Mouse (Mus musculus) heart, adult 2 months (tissue): ENCODE measurements around the gene Dennd2c. TPM values are rescaled to one million over a fixed set of nuclear protein-coding genes. Genes with fewer than 3 reads are reported as not detected.
"Not testable (repeated sequence)": the region's sequence is repeated elsewhere in the genome, so short reads cannot be mapped to it uniquely, and the experiment has no call there.

ENCODE experiments used
- DNase-seq, 2 experiments: peaks; one replicate each; pipeline ENCODE4 v3.0.0; 2021
- H3K27ac ChIP-seq: fragments of 200-600 bp; 2 replicates; pipeline ENCODE4 v1.8.1; 2022
- H3K27me3 ChIP-seq: fragments of 200-500 bp; 2 replicates; pipeline ENCODE4 v1.6.1; 2012; ENCODE audit warnings: mild to moderate bottlenecking, low read length, inconsistent platforms, mixed read lengths; ENCODE audit not compliant: control insufficient read depth, insufficient read depth
- H3K36me3 ChIP-seq: fragments of 200-500 bp; 2 replicates; pipeline ENCODE4 v1.6.1; 2012; ENCODE audit warnings: low read length, inconsistent platforms; ENCODE audit not compliant: control insufficient read depth, insufficient read depth
- H3K4me1 ChIP-seq: fragments of 200-500 bp; 2 replicates; pipeline ENCODE4 v1.6.1; 2011; ENCODE audit warnings: low read length; ENCODE audit not compliant: control insufficient read depth, insufficient read depth
- H3K4me3 ChIP-seq: fragments of 200-600 bp; 2 replicates; pipeline ENCODE4 v1.8.1; 2022
- H3K79me2 ChIP-seq: fragments of 200-500 bp; replicated peaks from 2 replicates; pipeline ENCODE4 v1.6.1; 2012; ENCODE audit warnings: mild to moderate bottlenecking, inconsistent platforms, low read length, moderate library complexity, mixed read lengths; ENCODE audit not compliant: control insufficient read depth, insufficient read depth
- H3K9ac ChIP-seq: fragments of 200-500 bp; 2 replicates; pipeline ENCODE4 v1.6.1; 2012; ENCODE audit warnings: low read depth, mild to moderate bottlenecking, control low read depth, inconsistent platforms, low read length, mixed read lengths
- CTCF ChIP-seq: fragments of 200-600 bp; IDR thresholded peaks from 2 replicates; pipeline ENCODE4 v1.8.1; 2022; ENCODE audit warnings: antibody characterized with exemption, mild to moderate bottlenecking, moderate library complexity
- EP300 ChIP-seq: fragments of 200-500 bp; IDR thresholded peaks from 2 replicates; pipeline ENCODE4 v1.6.1; 2011; ENCODE audit warnings: low read depth, low read length, control low read depth; ENCODE audit not compliant: insufficient read depth
- POLR2A ChIP-seq: fragments of 200-500 bp; IDR thresholded peaks from 2 replicates; pipeline ENCODE4 v1.6.1; 2011; ENCODE audit warnings: mild to moderate bottlenecking, low read depth, low read length, control low read depth; ENCODE audit not compliant: insufficient read depth
- WGBS: fragments of 180-500 bp; shearing (Covaris S2); methylation state at CpG from one replicate; pipeline ENCODE4 v1.1.7; 2018; 5-methylcytosine and 5-hydroxymethylcytosine counted together
- intact Hi-C: fragments of 180-260 bp; cut with DNase I; formaldehyde crosslinking; loops from one replicate; pipeline ENCODE4 v1.15.1; 2025
- polyA plus RNA-seq: library from polyadenylated mRNA; depleted of rRNA; stranded (reverse); fragments of >200 nt; gene quantifications from 2 replicates; pipeline ENCODE4 v1.2.3, GENCODE M21; 2012; rRNA removed
- total RNA-seq, 2 experiments: library from RNA; stranded (reverse); gene quantifications; 2 replicates each; pipeline ENCODE4 v1.2.3; 2021

The Dennd2c gene
- total and polyA plus RNA-seq, 3 experiments: 0.61 to 1.8 (median 1.5) TPM

DNA sequence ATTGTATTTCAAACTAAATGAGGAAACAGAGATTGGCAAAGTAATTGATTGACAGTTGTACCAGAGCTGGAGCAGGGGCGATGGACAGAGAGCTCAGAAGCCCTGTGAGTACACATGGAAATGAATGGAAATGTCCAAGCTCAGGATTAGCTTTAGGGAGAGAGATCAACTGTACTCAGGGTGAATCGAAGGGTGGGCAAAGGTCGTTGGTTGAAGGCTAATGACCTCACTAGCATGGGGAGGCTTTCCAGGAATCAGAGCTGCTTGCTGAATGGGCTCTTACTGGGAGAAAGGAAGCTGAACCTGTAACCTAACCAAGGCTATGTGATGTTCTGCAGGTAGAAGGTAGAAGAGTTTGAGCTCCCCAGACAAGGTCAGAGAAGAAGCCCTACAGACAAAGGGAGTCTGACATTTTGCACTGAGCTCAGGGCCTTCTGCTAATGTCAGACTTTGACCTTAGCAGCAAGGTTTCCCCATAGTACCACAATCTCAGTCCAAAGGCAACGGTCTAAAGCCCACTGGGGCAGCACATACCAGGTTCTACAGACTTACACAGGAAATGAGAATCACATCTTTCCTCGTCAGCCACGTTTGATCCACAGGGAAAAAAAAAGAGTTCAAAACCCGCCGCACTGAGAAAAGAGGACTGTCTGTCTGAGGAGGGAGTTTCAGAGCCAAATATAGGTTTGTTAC lies 112.3 kb downstream of the Dennd2c start:
- TF ChIP-seq POLR2A (no peak), EP300 (no peak), CTCF (no peak)
- Histone ChIP-seq H3K36me3 (no peaks in the 10 kb centered on the region), H3K9ac (no peak overlapping the region), H3K4me1 (no peaks in the 10 kb centered on the region), H3K27me3 (no peaks in the 10 kb centered on the region), H3K79me2 (no peaks in the 10 kb centered on the region), H3K4me3 (no peak overlapping the region), H3K27ac (no peak overlapping the region)
- 78% methylated on average over 8 of the region's 8 CpGs for WGBS
- intact Hi-C loops: no loop called here
- no peak for DNase-seq

DNA sequence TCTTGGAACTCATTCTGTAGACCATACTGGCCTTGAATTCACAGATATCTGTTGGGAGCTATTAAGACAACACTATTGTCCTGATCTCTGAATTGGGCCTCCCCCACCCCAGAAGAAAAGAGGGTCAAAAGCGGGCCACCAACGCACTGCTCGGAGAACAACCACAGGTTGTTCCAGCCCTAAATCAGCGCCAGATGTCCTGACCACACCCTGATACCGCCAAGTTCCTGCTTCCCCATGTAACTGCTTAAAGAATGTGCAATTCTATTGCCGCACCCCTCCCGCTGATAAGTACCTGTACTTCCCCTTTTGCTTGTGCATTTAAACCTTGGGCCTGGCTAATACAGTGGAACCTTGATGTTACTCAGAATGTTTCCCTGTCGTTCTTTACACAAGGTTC lies 113.0 kb downstream of the Dennd2c start:
- H3K4me1 ChIP-seq, H3K9ac ChIP-seq, H3K27ac ChIP-seq, H3K4me3 ChIP-seq, H3K27me3 ChIP-seq, DNase-seq, H3K36me3 ChIP-seq, H3K79me2 ChIP-seq, intact Hi-C loops: not testable (repeated sequence)
- WGBS: 73% methylated on average over 8 of the region's 8 CpGs

Other genes with a start within 250 kb of the Dennd2c start
- gene Sycp1, start 166.5 kb upstream of the Dennd2c start, total RNA-seq: under 1 TPM in 1 of 2 experiments, not detected in 1; 0.10 TPM
- gene Sycp1, start 166.5 kb upstream of the Dennd2c start, polyA plus RNA-seq: 0.18 TPM in 1 of 2 replicates, not detected in the other
- gene Nr1h5, start 138.5 kb upstream of the Dennd2c start, total RNA-seq: not detected
- not detected in 2 replicates for gene Nr1h5, start 138.5 kb upstream of the Dennd2c start, polyA plus RNA-seq
- gene Sike1, start 106.9 kb upstream of the Dennd2c start, total RNA-seq: 10 to 100 TPM; 65.3 to 66.7 TPM
- gene Sike1, start 106.9 kb upstream of the Dennd2c start, polyA plus RNA-seq: 26.4 and 43.7 TPM in 2 replicates
- gene Csde1, start 82.2 kb upstream of the Dennd2c start, total RNA-seq: 100 to 1,000 TPM; 515 to 591 TPM
- 65.3 and 130 TPM in 2 replicates for gene Csde1, start 82.2 kb upstream of the Dennd2c start, polyA plus RNA-seq
- gene Nras, start 44.3 kb upstream of the Dennd2c start, total RNA-seq: 10 to 100 TPM; 46.7 to 48.3 TPM
- gene Nras, start 44.3 kb upstream of the Dennd2c start, polyA plus RNA-seq: 11.5 and 25.4 TPM in 2 replicates
- gene Ampd1, start 28.6 kb upstream of the Dennd2c start, total RNA-seq: not detected
- gene Ampd1, start 28.6 kb upstream of the Dennd2c start, polyA plus RNA-seq: 0.12 TPM in 1 of 2 replicates, not detected in the other
- gene Bcas2, start 69.1 kb downstream of the Dennd2c start, total RNA-seq: 10 to 100 TPM; 47.8 to 51.1 TPM
- gene Bcas2, start 69.1 kb downstream of the Dennd2c start, polyA plus RNA-seq: 20.4 and 35.6 TPM in 2 replicates
- gene Trim33, start 176.7 kb downstream of the Dennd2c start, total RNA-seq: 10 to 100 TPM; 13.5 to 14.4 TPM
- 4.6 and 10.5 TPM in 2 replicates for gene Trim33, start 176.7 kb downstream of the Dennd2c start, polyA plus RNA-seq